Mouse (Mus musculus) liver, embryonic 14.5 days (tissue): ENCODE measurements around the gene Olfr17.

Experiments
- CTCF ChIP-seq: IDR thresholded peaks from 2 replicates; pipeline ENCODE4 v1.5.1; 2016; ENCODE audit warnings: antibody characterized with exemption, low read depth, control low read depth
- EP300 ChIP-seq: IDR thresholded peaks from 2 replicates; pipeline ENCODE4 v1.6.1; 2016; ENCODE audit warnings: antibody characterized with exemption, low read depth

- no peak for TF ChIP-seq CTCF
- TF ChIP-seq EP300: no peak
Measured at GRCm38 (mm10) chr7:107092920-107093319, at the start of gene Olfr17.
